Mouse (Mus musculus) embryonic fibroblast, embryonic 13.5 days (primary cell): ENCODE data around the gene Lrch1.

Source experiments
- CTCF ChIP-seq: IDR thresholded peaks from 2 replicates; pipeline ENCODE4 v1.5.1; 2011; ENCODE audit warnings: mild to moderate bottlenecking, control low read depth, low read length, moderate library complexity, borderline replicate concordance; ENCODE audit not compliant: insufficient read depth
- POLR2A ChIP-seq: IDR thresholded peaks from 2 replicates; pipeline ENCODE4 v1.6.1; 2011; ENCODE audit warnings: low read depth, mild to moderate bottlenecking, control low read depth, low read length, moderate library complexity

DNA sequence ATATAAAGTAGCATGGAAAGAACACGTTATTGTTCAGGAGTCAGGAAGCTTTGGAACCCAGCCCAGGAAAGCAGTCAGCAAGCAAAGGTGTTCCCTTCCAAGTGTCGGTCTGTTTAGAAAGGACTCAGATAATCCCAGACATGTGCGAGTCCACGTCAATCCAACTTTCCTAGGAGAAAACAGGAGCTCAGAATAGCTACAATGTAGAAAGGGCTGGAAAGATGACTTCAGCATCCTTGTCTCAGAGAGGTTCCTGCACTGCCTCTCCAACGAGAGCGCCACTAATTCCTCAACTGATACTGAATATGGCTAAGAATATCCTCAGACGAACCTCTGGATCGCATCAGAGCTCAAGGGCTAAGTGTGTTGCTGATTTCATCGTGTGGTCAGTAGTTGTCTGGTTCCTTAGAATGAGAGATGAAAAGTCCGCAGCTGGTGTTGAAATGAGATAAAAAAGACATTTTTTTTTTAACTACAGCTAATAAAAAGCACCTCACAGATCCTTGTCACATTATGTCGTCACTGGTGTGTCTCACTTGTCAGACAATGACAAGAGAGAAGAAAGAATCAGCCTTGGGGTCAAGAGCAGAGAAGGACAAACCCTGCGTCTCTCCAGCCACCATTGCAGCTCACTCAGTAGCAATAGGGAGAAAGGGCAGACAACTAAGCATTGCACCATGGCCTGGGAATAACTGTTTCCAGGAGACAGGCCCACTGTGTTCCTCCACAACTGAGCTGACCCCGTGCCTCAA lies 47.5 kb downstream of the Lrch1 start:
- no peak for TF ChIP-seq POLR2A
- TF ChIP-seq CTCF, result no peak
